Mouse (Mus musculus) neural tube, embryonic 15.5 days (tissue): ENCODE data around the gene Mus81. TPM values are rescaled to one million over a fixed set of nuclear protein-coding genes. Genes with fewer than 3 reads are reported as not detected.
A peak's percentile ranks its signal among the peaks of the same experiment; 100 is the strongest.

Experiments used
- ATAC-seq: fragments of 200-750 bp; cut with Nextera tagmentation; 2 replicates; pipeline ENCODE4 v1.8.0; 2017; ENCODE audit warnings: mild to moderate bottlenecking, moderate TSS enrichment, moderate library complexity; ENCODE audit not compliant: low FRiP score
- H3K27ac ChIP-seq: fragments of 300-500 bp; sonication (generic); replicated peaks from 2 replicates; pipeline ENCODE4 v1.5.1; 2015; ENCODE audit warnings: mild to moderate bottlenecking, inconsistent platforms
- H3K27me3 ChIP-seq: fragments of 300-500 bp; sonication (generic); replicated peaks from 2 replicates; pipeline ENCODE4 v1.6.1; 2015; ENCODE audit warnings: inconsistent platforms
- H3K36me3 ChIP-seq: fragments of 300-500 bp; sonication (generic); 2 replicates; pipeline ENCODE4 v1.6.1; 2015; ENCODE audit warnings: inconsistent platforms
- H3K4me1 ChIP-seq: fragments of 300-500 bp; sonication (generic); 2 replicates; pipeline ENCODE4 v1.6.1; 2015; ENCODE audit warnings: inconsistent platforms
- H3K4me2 ChIP-seq: fragments of 300-500 bp; sonication (generic); 2 replicates; pipeline ENCODE4 v1.6.1; 2015; ENCODE audit warnings: inconsistent platforms, mild to moderate bottlenecking, moderate library complexity
- H3K4me3 ChIP-seq: fragments of 300-500 bp; sonication (generic); replicated peaks from 2 replicates; pipeline ENCODE4 v1.5.1; 2015; ENCODE audit warnings: mild to moderate bottlenecking, inconsistent platforms
- H3K9ac ChIP-seq: fragments of 300-500 bp; sonication (generic); replicated peaks from 2 replicates; pipeline ENCODE4 v1.6.1; 2015; ENCODE audit warnings: mild to moderate bottlenecking, inconsistent platforms
- H3K9me3 ChIP-seq: fragments of 300-500 bp; sonication (generic); replicated peaks from 2 replicates; pipeline ENCODE4 v1.6.1; 2016; ENCODE audit warnings: inconsistent platforms
- WGBS: fragments of 180-500 bp; shearing (Covaris S2); methylation state at CpG from one replicate; pipeline ENCODE4 v1.1.7; 2015; ENCODE audit warnings: mixed read lengths; 5-methylcytosine and 5-hydroxymethylcytosine counted together
- polyA plus RNA-seq: library from polyadenylated mRNA; unstranded; fragments of >200 nt; fragmentation: Nextera tagmentation; extraction: Ambion mirVana; gene quantifications from 2 replicates; pipeline ENCODE4 v1.2.1, GENCODE M21; 2015

Gene Mus81
- polyA plus RNA-seq, 1 experiment from 2014 or later, result 48.4 TPM

GRCm38 (mm10) chr19:5463791-5464562 is 24.2 kb downstream of the Mus81 start:
- peaks cover 46% of the 10 kb centered on the region for H3K36me3 ChIP-seq
- WGBS, result 37% methylated on average over 15 of the region's 15 CpGs
- no peaks in the 10 kb centered on the region for H3K9me3 ChIP-seq
- peaks cover 32% of the 10 kb centered on the region for H3K4me1 ChIP-seq
- peak; percentile 42 for ATAC-seq
- H3K9ac ChIP-seq, result peak overlapping the region; percentile 46
- H3K27ac ChIP-seq, result peak overlapping the region; percentile 65
- H3K4me3 ChIP-seq, result peak overlapping the region; percentile 27
- peaks cover 4% of the 10 kb centered on the region; the same call in 1 of the 2 replicates for H3K27me3 ChIP-seq
- peak overlapping the region; percentile 49 for H3K4me2 ChIP-seq

- H3K27me3 ChIP-seq, result peaks cover 4% of the 10 kb centered on the region; the same call in 1 of the 2 replicates
- no peak for ATAC-seq
- H3K27ac ChIP-seq, result no peak overlapping the region
- no peak overlapping the region for H3K4me2 ChIP-seq
- no peak overlapping the region for H3K4me3 ChIP-seq
- no peak overlapping the region for H3K9ac ChIP-seq
- peaks cover 33% of the 10 kb centered on the region for H3K4me1 ChIP-seq
- H3K9me3 ChIP-seq, result no peaks in the 10 kb centered on the region
- 90% methylated on average over 9 of the region's 9 CpGs for WGBS
- H3K36me3 ChIP-seq, result peaks cover 46% of the 10 kb centered on the region
These were observed 25.0 kb downstream of the Mus81 start for GRCm38 (mm10) chr19:5463212-5463611.

GRCm38 (mm10) chr19:5461411-5461810 is 26.8 kb downstream of the Mus81 start:
- peaks cover 34% of the 10 kb centered on the region for H3K36me3 ChIP-seq
- peaks cover 42% of the 10 kb centered on the region for H3K4me1 ChIP-seq

GRCm38 (mm10) chr19:5460465-5460911 is 27.7 kb downstream of the Mus81 start, which contains the start of gene Fibp:
Fibp (plus strand) TSS chr19:5460615.
- Histone ChIP-seq H3K4me1 (peaks cover 52% of the 10 kb centered on the region), H3K4me2 (peak within 1 kb of the TSS; percentile 76), H3K9me3 (no peaks in the 10 kb centered on the region), H3K36me3 (peaks cover 24% of the 10 kb centered on the region), H3K4me3 (peak within 1 kb of the TSS; percentile 81), H3K27ac (peak within 1 kb of the TSS; percentile 85), H3K27me3 (peaks cover 4% of the 10 kb centered on the region; the same call in 1 of the 2 replicates), H3K9ac (peak within 1 kb of the TSS; percentile 76)
- ATAC-seq, result peak; percentile 53
- WGBS, result under 1% methylated on average over 32 of the region's 32 CpGs

More at GRCm38 (mm10) chr19:5461411-5461810, 26.8 kb downstream of the Mus81 start:
- Histone ChIP-seq H3K27ac (no peak overlapping the region), H3K9me3 (no peaks in the 10 kb centered on the region), H3K27me3 (peaks cover 4% of the 10 kb centered on the region; the same call in 1 of the 2 replicates), H3K4me2 (peak overlapping the region; percentile 76), H3K9ac (peak overlapping the region; percentile 76), H3K4me3 (peak overlapping the region; percentile 81)
- WGBS, result 88% methylated on average over 6 of the region's 6 CpGs
- no peak for ATAC-seq

GRCm38 (mm10) chr19:5459896-5460295 is 28.3 kb downstream of the Mus81 start:
- H3K4me1 ChIP-seq, result peaks cover 55% of the 10 kb centered on the region
- WGBS, result 16% methylated on average over 3 of the region's 3 CpGs

GRCm38 (mm10) chr19:5459019-5459418 is 29.2 kb downstream of the Mus81 start:
- H3K9me3 ChIP-seq, result no peaks in the 10 kb centered on the region
- H3K9ac ChIP-seq, result no peak overlapping the region
- H3K4me2 ChIP-seq, result no peak overlapping the region
- ATAC-seq, result no peak
- H3K27me3 ChIP-seq, result peaks cover 4% of the 10 kb centered on the region; the same call in 1 of the 2 replicates
- H3K4me1 ChIP-seq, result peaks cover 55% of the 10 kb centered on the region
- H3K27ac ChIP-seq, result no peak overlapping the region
- H3K4me3 ChIP-seq, result no peak overlapping the region
- 76% methylated on average over 7 of the region's 7 CpGs for WGBS
- H3K36me3 ChIP-seq, result peaks cover 16% of the 10 kb centered on the region

More at GRCm38 (mm10) chr19:5459896-5460295, 28.3 kb downstream of the Mus81 start:
- H3K9me3 ChIP-seq, result no peaks in the 10 kb centered on the region
- H3K4me2 ChIP-seq, result peak overlapping the region; percentile 76
- peaks cover 4% of the 10 kb centered on the region; the same call in 1 of the 2 replicates for H3K27me3 ChIP-seq
- no peak for ATAC-seq
- H3K9ac ChIP-seq, result peak overlapping the region; percentile 76
- H3K27ac ChIP-seq, result peak overlapping the region; percentile 85
- H3K36me3 ChIP-seq, result peaks cover 18% of the 10 kb centered on the region
- H3K4me3 ChIP-seq, result peak overlapping the region; percentile 81

- H3K4me1 ChIP-seq, result peaks cover 53% of the 10 kb centered on the region
- H3K9ac ChIP-seq, result peak within 1 kb of the TSS; percentile 85
These were observed 30.3 kb downstream of the Mus81 start, which contains the start of gene Ccdc85b for GRCm38 (mm10) chr19:5457746-5458442. Ccdc85b (minus strand) TSS chr19:5457894.

GRCm38 (mm10) chr19:5456922-5457745 is 31.1 kb downstream of the Mus81 start:
- Histone ChIP-seq H3K27me3 (peaks cover 4% of the 10 kb centered on the region; the same call in 1 of the 2 replicates), H3K4me2 (peak overlapping the region; percentile 91), H3K9ac (peak overlapping the region; percentile 85), H3K4me1 (peaks cover 53% of the 10 kb centered on the region), H3K36me3 (peaks cover 4% of the 10 kb centered on the region), H3K9me3 (no peaks in the 10 kb centered on the region), H3K27ac (peak overlapping the region; percentile 97), H3K4me3 (peak overlapping the region; percentile 73)
- peak; percentile 95 for ATAC-seq
- under 1% methylated on average over 69 of the region's 70 CpGs for WGBS

More at GRCm38 (mm10) chr19:5457746-5458442, 30.3 kb downstream of the Mus81 start, which contains the start of gene Ccdc85b:
- no peaks in the 10 kb centered on the region for H3K9me3 ChIP-seq
- peaks cover 12% of the 10 kb centered on the region for H3K36me3 ChIP-seq
- 19% methylated on average over 14 of the region's 14 CpGs for WGBS
- H3K27ac ChIP-seq, result peak within 1 kb of the TSS; percentile 97
- ATAC-seq, result 0 out of 2 replicates have a peak, but pooled peaks have one; percentile 2
- peak within 1 kb of the TSS; percentile 91 for H3K4me2 ChIP-seq
- peak within 1 kb of the TSS; percentile 73 for H3K4me3 ChIP-seq
- peaks cover 4% of the 10 kb centered on the region; the same call in 1 of the 2 replicates for H3K27me3 ChIP-seq

GRCm38 (mm10) chr19:5456241-5456921 is 31.8 kb downstream of the Mus81 start:
- peaks cover 48% of the 10 kb centered on the region for H3K4me1 ChIP-seq
- peak overlapping the region; percentile 73 for H3K4me3 ChIP-seq
- H3K9me3 ChIP-seq, result no peaks in the 10 kb centered on the region
- 2% methylated on average over 26 of the region's 26 CpGs for WGBS
- peak overlapping the region; percentile 91 for H3K4me2 ChIP-seq
- no peak for ATAC-seq
- peak overlapping the region; percentile 97 for H3K27ac ChIP-seq
- peak overlapping the region; percentile 85 for H3K9ac ChIP-seq
- H3K27me3 ChIP-seq, result peaks cover 4% of the 10 kb centered on the region; the same call in 1 of the 2 replicates
- peaks cover 4% of the 10 kb centered on the region for H3K36me3 ChIP-seq

- Histone ChIP-seq H3K4me3 (peak overlapping the region; percentile 73), H3K4me1 (peaks cover 42% of the 10 kb centered on the region), H3K27ac (no peak overlapping the region), H3K27me3 (peaks cover 9% of the 10 kb centered on the region), H3K9me3 (no peaks in the 10 kb centered on the region), H3K9ac (peak overlapping the region; percentile 85), H3K4me2 (peak overlapping the region; percentile 91), H3K36me3 (peaks cover 4% of the 10 kb centered on the region)
- ATAC-seq, result no peak
- WGBS, result 60% methylated on average over 8 of the region's 8 CpGs
These were observed 32.6 kb downstream of the Mus81 start for GRCm38 (mm10) chr19:5455568-5455967.
